Mouse (Mus musculus) C2C12 (cell line): ENCODE measurements at regions not wholly inside any gene's neighbourhood (a gene's known extent, or its start where the extent isn't known, plus 50 kb on each side); places are given as distances from the start of the nearest gene placed in this dataset.

Experiments
- H3K27me3 ChIP-seq: one replicate; pipeline ENCODE4 v1.6.1; 2011; ENCODE audit not compliant: control insufficient read depth, insufficient read depth, insufficient read length
- H3K36me3 ChIP-seq: one replicate; pipeline ENCODE4 v1.6.1; 2011; ENCODE audit not compliant: control insufficient read depth, insufficient read depth
- H3K4me3 ChIP-seq: one replicate; pipeline ENCODE4 v1.5.1; 2011; ENCODE audit warnings: mild to moderate bottlenecking, control low read depth; ENCODE audit not compliant: poor library complexity, insufficient read depth, severe bottlenecking
- H3K79me2 ChIP-seq: one replicate; pipeline ENCODE4 v1.6.1; 2011; ENCODE audit not compliant: control insufficient read depth, insufficient read depth
- H3K79me3 ChIP-seq: one replicate; pipeline ENCODE4 v1.6.1; 2011; ENCODE audit warnings: low read depth, control low read depth
- H3ac ChIP-seq: one replicate; pipeline ENCODE3; 2011; ENCODE audit warnings: low read depth; ENCODE audit not compliant: control insufficient read depth, insufficient read length
- CEBPB ChIP-seq: IDR thresholded peaks from one replicate; pipeline ENCODE4 v1.6.1; 2011; ENCODE audit warnings: low read depth, mild to moderate bottlenecking, control low read depth, moderate library complexity
- CTCF ChIP-seq: IDR thresholded peaks from one replicate; pipeline ENCODE4 v1.5.1; 2011; ENCODE audit not compliant: control insufficient read depth, insufficient read depth, insufficient read length
- FOSL1 ChIP-seq: IDR thresholded peaks from one replicate; pipeline ENCODE4 v1.8.0; 2011; ENCODE audit warnings: mild to moderate bottlenecking, low read length; ENCODE audit not compliant: poor library complexity, insufficient read depth, severe bottlenecking
- MAX ChIP-seq: IDR thresholded peaks from one replicate; pipeline ENCODE4 v1.6.1; 2011; ENCODE audit warnings: mild to moderate bottlenecking, control low read depth
- MYOD1 ChIP-seq: IDR thresholded peaks from one replicate; pipeline ENCODE4 v1.6.1; 2011; ENCODE audit warnings: low read depth; ENCODE audit not compliant: control insufficient read depth, insufficient read length
- MYOG ChIP-seq: IDR thresholded peaks from one replicate; pipeline ENCODE4 v1.6.1; 2011; ENCODE audit not compliant: control insufficient read depth, insufficient read length; ENCODE audit errors: extremely low read depth
- USF1 ChIP-seq: IDR thresholded peaks from one replicate; pipeline ENCODE4 v1.6.1; 2011; ENCODE audit warnings: low read depth, mild to moderate bottlenecking, control low read depth, moderate library complexity

- H3ac ChIP-seq: no peak overlapping the region
- no peaks in the 10 kb centered on the region for H3K79me3 ChIP-seq
- H3K36me3 ChIP-seq: no peaks in the 10 kb centered on the region
- no peaks in the 10 kb centered on the region for H3K79me2 ChIP-seq
- H3K4me3 ChIP-seq: no peak overlapping the region
- TF ChIP-seq MYOG (no peak), USF1 (no peak), MAX (no peak), FOSL1 (no peak), CTCF (no peak)
- H3K27me3 ChIP-seq: no peaks in the 10 kb centered on the region
Observed at GRCm38 (mm10) chr3:58333997-58334396, 80.5 kb upstream of the Tsc22d2 start.

GRCm38 (mm10) chr3:58335277-58335676 is 79.2 kb upstream of the Tsc22d2 start:
- Histone ChIP-seq H3K79me2 (no peaks in the 10 kb centered on the region), H3K36me3 (no peaks in the 10 kb centered on the region), H3K79me3 (no peaks in the 10 kb centered on the region), H3K4me3 (no peak overlapping the region), H3K27me3 (no peaks in the 10 kb centered on the region), H3ac (no peak overlapping the region)
- TF ChIP-seq CEBPB: no peak

GRCm38 (mm10) chr3:58336135-58336534 is 78.4 kb upstream of the Tsc22d2 start:
- Histone ChIP-seq H3K79me3 (no peaks in the 10 kb centered on the region), H3K79me2 (no peaks in the 10 kb centered on the region), H3K36me3 (no peaks in the 10 kb centered on the region), H3K27me3 (no peaks in the 10 kb centered on the region), H3ac (no peak overlapping the region), H3K4me3 (no peak overlapping the region)
- TF ChIP-seq CEBPB (no peak), FOSL1 (no peak), MYOD1 (no peak), MAX (no peak), USF1 (no peak), MYOG (no peak), CTCF (no peak)

- H3K79me2 ChIP-seq: no peaks in the 10 kb centered on the region
- TF ChIP-seq MYOG (no peak), MAX (no peak), USF1 (no peak), FOSL1 (no peak), CEBPB (no peak), MYOD1 (no peak), CTCF (no peak)
- no peaks in the 10 kb centered on the region for H3K79me3 ChIP-seq
- no peak overlapping the region for H3K4me3 ChIP-seq
- no peak overlapping the region for H3ac ChIP-seq
- H3K27me3 ChIP-seq: no peaks in the 10 kb centered on the region
- H3K36me3 ChIP-seq: no peaks in the 10 kb centered on the region
Observed at GRCm38 (mm10) chr3:58336590-58336989, 77.9 kb upstream of the Tsc22d2 start.

- Histone ChIP-seq H3K27me3 (no peaks in the 10 kb centered on the region), H3K79me3 (no peaks in the 10 kb centered on the region), H3ac (no peak overlapping the region), H3K79me2 (no peaks in the 10 kb centered on the region), H3K4me3 (no peak overlapping the region), H3K36me3 (no peaks in the 10 kb centered on the region)
- TF ChIP-seq USF1 (no peak), CEBPB (no peak), MYOD1 (no peak), MAX (no peak)
Observed at GRCm38 (mm10) chr3:58338976-58339375, 75.5 kb upstream of the Tsc22d2 start.

- H3K4me3 ChIP-seq: no peak overlapping the region
Observed at GRCm38 (mm10) chr3:58342096-58342495, 72.4 kb upstream of the Tsc22d2 start.

GRCm38 (mm10) chr3:58362563-58362962 is 52.0 kb upstream of the Tsc22d2 start:
- Histone ChIP-seq H3K4me3 (no peak overlapping the region), H3K79me3 (no peaks in the 10 kb centered on the region), H3K27me3 (no peaks in the 10 kb centered on the region), H3K36me3 (no peaks in the 10 kb centered on the region), H3ac (no peak overlapping the region), H3K79me2 (no peaks in the 10 kb centered on the region)
- TF ChIP-seq FOSL1 (no peak), USF1 (no peak), MYOG (no peak), MAX (no peak), CTCF (no peak), MYOD1 (no peak), CEBPB (no peak)

More at GRCm38 (mm10) chr3:58342096-58342495, 72.4 kb upstream of the Tsc22d2 start:
- H3K36me3 ChIP-seq: no peaks in the 10 kb centered on the region
- H3K79me3 ChIP-seq: no peaks in the 10 kb centered on the region
- no peak overlapping the region for H3ac ChIP-seq
- TF ChIP-seq FOSL1: no peak
- H3K79me2 ChIP-seq: no peaks in the 10 kb centered on the region
- no peaks in the 10 kb centered on the region for H3K27me3 ChIP-seq
